Mouse (Mus musculus) cerebellum, postnatal 25 days (tissue): ENCODE measurements around the gene Mov10l1.

ENCODE experiments used
- DNase-seq, 2 experiments: peaks; one replicate each; pipeline ENCODE4 v3.0.0; 2021; ENCODE audit warnings: mixed read lengths in 2 of 2

Mov10l1 gene

GRCm38 (mm10) chr15:89020085-89020484 is 37.4 kb downstream of the Mov10l1 start:
- no peak for DNase-seq

- DNase-seq = no peak
Observed at GRCm38 (mm10) chr15:89020492-89020891, 37.8 kb downstream of the Mov10l1 start.

- DNase-seq = no peak
Observed at GRCm38 (mm10) chr15:89044381-89044780, 61.7 kb downstream of the Mov10l1 start.

DNA sequence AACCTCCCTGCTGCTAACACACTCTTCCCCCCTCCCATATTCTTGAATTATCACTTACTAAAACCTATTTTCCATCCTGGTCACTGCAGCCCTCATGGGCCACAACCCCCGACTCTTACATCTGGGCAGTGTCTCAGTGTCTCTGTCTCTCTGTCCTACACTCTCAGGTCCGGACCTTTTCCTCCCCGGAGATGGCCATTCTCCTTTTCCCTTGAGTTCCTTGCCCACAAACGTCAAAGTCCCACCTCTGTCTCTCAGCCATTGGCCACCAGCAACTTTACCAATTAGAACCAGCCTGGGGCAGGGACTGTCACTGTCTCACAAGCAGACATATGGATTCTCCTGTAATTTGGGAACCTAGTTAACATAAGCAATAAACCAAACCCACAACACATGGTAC is 63.6 kb downstream of the Mov10l1 start:
- no peak for DNase-seq

DNA sequence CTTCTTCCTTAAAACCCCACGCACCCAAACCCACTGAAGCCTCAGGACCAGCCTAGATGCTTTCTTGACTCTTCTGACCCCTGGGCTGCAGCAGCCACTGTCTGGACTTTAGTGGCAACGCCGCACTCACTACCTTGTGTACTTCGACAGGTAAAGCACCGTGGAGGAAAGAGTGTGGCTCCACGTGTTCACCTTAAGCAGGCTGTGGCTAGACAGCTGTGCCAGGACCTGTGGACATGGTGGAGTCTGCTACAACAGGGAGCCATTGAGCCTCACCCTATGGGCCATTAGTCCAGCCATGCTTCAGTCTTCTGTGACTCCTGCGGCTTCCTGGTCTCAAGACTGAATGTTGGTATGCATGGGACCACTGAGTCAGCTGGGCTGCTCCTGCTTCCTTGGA is 72.0 kb downstream of the Mov10l1 start:
- DNase-seq = no peak

DNA sequence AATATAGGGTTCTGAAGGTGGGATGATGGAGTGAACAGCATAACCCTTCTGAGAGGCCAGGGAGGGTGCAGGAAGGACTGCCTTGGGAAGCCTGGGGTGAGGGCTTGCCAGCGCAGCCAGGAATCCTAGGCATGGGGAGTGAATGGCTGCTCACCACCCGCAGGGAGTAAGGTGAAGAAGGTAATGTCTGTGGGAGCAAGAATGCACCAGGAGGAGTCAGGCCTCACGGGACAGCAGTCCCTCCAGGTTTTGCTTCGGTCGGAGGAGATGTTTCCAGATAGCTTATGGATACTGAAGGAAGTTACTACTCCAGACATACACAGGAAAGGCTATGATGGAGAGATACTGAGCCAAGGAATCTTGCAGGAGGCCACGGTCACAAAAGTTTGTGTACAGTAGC is 76.0 kb downstream of the Mov10l1 start:
- DNase-seq = peak in 1 of 2 experiments; percentile 34

DNA sequence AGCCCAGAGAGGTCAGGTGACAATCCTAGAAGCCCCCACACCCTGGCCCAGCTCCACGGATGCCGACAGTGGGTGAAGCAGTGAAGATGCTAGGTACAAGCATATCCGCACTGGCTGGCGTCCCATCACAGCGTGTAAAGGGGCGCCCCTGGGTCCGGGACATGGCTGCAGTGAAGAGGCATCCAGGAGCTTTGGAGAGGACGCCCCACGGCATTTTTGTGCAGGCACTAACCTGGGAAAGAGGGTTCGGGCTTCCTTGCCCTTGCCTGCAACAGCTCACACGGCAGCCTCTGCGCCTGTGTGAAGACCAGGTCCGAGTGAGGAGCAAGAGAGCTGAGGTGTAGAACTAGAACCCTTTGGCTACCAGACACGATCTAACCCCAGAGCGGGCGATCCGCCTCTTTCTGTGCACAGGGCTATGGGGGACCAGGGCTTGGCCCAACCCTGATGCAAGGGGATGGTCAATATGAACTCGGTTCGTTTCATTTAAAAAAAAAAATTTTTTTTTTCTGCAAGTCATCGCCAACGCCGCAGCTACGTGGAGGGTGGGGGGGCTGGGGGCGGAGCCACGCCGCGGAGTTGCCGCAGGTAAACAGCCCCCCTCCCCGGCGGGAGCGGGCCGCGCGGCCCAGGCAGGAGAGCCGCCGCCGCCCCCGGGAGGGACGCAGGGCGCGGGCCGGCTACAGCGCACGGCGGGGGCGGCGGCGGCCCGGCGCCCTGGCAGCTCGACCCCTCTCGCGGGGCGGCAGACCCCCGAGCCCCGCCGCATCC is 76.6 kb downstream of the Mov10l1 start, which contains the start of gene Panx2:
Gene Panx2, plus strand, starts transcription at position 574 of the 771 bp plus-strand sequence.
- DNase-seq = peak; percentile 80 to 82

- DNase-seq = peak; percentile 74 to 80
Observed at GRCm38 (mm10) chr15:89060032-89060681, 77.4 kb downstream of the Mov10l1 start.

DNA sequence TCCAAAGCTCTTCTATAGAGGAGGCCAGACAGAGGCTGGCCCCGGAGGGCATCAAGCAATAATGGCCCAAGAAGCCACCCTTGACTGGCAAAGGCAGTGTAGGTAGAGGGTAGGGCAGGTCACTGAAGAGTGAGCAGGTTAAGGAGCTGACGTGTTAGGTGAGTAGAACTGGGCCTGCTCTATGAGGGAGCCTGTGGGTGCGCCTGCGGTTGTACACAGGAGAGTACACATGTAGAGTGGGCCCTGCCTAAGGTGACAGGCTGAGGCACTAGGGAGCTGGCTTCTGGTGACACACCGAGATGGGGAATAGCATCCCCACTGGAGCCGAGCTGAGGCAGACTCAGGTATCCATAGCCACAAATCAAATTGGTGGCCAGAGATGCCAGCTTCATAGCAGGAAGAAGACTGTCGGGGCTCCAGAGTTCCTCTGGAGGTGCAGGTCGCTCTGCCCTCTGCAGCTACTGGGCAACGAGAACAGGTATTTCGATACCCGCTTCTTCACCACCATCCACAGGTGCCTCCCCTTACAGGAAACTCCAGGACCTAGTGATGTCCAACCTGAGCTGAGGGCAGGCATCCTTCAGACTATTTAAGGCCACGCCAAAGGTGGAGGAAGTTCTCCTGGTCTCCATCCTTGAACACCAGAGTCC is 78.2 kb downstream of the Mov10l1 start:
- DNase-seq = peak; percentile 45

DNA sequence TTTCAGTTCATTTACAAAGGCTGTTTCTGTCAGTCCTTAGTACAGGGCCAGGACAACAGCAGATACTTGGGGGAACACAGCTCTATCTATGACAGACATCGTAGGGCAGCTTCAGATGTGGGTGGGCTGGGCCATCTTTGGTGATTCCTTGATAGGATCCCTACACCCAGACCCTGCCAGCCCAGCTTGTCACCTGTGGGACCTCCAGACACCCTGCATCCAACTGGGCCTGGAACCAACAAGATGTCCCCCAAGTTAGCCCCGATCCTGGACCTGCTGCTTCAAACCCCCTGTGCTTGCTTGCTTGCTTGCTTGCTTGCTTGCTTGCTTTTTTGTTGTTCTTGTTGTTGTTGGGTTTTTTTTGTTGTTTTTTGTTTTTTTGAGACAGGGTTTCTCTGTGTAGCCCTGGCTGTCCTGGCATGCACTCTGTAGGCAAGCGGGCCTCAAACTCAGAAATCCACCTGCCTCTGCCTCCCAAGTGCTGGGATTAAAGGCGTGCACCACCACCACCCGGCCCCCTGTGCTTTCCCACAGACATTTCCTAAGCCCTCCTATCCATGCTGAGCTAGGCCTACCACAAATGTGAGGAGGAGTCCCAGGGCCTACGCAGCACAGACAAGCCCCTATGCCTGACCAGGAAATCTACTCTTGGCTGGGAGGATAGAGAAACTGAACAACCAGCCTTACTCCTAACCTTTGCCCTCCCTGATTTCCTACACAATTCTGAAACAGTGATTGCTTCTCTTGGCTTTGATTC is 79.2 kb downstream of the Mov10l1 start:
- peak; percentile 19 to 20 for DNase-seq

GRCm38 (mm10) chr15:89062518-89062910 is 79.8 kb downstream of the Mov10l1 start:
- peak; percentile 8 to 14 for DNase-seq

DNA sequence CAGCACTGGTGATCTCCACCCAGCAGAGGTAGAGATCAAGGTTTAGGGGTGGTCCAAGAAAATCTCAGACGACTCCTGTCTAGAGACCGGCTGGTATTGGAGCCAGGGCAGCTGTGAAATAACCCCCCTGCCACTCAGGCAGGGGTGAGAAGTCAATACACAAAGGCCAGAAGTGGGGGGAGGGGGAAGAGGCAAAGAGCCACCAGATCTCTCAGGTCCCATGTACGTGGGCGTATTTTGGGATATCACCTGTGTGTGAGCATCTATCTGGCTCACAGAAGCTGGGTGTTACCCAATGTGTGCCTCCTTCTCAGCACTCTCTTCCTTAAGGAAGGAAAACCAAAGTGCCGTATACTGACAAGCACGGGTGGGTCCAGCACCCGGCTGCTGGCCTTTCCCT is 80.3 kb downstream of the Mov10l1 start:
- peak; percentile 16 to 36 for DNase-seq

DNA sequence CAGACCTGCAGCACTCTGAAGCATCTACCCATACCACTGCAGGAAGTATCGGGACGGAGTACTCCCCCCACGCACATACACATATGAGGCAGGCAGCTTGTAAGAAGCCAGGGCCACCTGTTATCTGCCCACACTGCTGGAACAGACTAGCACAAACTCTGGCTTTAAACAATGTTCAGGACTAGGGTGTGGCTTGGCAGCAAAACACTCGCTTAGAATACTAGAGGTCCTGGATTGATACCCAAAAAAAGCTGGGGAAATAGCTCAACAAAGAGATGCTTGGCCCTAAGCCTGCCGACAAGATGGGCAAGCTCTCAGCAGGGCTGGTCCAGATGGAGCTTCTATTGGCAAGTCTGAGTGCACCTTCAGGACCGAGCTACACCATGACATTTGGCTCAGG is 80.8 kb downstream of the Mov10l1 start:
- peak; percentile 80 to 81 for DNase-seq

- peak; percentile 17 to 23 for DNase-seq
Observed at GRCm38 (mm10) chr15:89064891-89065290, 82.2 kb downstream of the Mov10l1 start.

- DNase-seq = peak in 1 of 2 experiments; percentile 38
Observed at GRCm38 (mm10) chr15:89067609-89068008, 84.9 kb downstream of the Mov10l1 start.

- peak in 1 of 2 experiments; percentile 34 for DNase-seq
Observed at GRCm38 (mm10) chr15:89068226-89068625, 85.5 kb downstream of the Mov10l1 start.

DNA sequence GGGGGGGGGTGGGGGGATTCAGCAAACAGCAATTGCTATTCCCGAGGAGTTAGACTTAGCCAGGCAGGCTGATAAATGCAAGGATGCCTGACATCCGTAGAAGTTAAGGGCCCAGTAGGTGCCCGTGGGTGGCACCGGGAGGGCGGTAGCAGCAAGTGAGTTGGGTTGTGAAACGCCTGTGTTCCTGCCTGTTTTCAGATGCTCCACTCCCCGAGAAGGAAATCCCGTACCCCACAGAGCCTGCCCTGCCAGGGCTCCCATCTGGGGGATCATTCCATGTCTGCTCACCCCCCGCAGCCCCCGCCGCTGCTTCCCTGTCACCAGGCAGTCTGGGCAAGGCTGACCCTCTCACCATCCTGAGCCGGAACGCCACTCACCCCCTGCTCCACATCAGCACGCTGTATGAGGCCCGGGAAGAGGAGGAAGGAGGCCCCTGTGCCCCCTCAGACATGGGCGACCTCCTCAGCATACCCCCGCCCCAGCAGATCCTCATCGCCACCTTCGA is 86.7 kb downstream of the Mov10l1 start:
- peak; percentile 15 to 33 for DNase-seq

DNA sequence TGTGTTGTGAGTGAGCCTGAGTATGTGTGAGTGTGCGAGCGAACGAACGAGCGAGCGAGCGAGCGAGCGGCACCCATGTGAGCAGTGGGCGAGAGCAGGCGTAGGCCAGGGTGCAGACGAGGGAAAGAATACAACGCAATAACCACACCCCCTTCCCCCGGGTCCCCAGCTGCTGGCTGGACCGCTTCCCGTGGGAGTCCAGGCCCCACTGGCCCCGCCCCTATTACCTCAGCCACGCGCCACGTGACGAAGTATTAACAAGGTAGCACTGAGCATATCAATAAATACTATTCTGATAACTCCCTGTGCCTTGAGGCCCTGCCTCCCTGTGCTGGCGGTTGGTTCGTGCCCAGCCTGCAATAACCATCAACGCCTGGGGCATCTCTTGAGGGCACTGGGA is 87.9 kb downstream of the Mov10l1 start:
- peak in 1 of 2 experiments; percentile 33 for DNase-seq

DNA sequence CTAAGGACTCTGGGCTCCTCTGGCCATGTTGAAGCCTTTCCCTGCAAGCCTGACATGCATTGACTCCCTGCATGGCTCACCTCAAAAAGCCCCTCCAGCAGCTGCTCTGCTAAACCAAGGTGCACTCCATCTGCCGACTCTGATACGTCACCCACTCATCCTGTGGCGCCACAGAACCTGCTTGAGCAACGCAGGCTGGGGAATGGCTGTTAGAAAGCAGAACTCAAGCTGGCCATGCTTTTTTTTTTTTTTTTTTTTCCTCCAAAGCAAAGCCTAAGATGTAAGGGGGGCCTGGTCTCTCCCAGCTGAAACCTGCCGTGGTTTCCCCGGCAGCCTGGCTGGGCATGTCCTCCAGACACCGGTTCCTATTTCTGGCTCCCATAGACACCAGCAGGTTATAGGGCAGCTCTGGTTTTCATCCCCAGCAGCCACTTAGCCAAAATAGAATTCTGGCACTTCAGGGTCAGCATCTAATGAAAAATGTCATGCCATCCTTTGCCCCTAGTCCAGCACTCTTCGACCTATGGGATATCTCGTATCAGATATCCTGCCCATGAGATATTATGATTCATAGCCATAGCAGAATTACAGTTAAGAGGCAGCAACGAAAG is 91.4 kb downstream of the Mov10l1 start:
- no peak for DNase-seq

DNA sequence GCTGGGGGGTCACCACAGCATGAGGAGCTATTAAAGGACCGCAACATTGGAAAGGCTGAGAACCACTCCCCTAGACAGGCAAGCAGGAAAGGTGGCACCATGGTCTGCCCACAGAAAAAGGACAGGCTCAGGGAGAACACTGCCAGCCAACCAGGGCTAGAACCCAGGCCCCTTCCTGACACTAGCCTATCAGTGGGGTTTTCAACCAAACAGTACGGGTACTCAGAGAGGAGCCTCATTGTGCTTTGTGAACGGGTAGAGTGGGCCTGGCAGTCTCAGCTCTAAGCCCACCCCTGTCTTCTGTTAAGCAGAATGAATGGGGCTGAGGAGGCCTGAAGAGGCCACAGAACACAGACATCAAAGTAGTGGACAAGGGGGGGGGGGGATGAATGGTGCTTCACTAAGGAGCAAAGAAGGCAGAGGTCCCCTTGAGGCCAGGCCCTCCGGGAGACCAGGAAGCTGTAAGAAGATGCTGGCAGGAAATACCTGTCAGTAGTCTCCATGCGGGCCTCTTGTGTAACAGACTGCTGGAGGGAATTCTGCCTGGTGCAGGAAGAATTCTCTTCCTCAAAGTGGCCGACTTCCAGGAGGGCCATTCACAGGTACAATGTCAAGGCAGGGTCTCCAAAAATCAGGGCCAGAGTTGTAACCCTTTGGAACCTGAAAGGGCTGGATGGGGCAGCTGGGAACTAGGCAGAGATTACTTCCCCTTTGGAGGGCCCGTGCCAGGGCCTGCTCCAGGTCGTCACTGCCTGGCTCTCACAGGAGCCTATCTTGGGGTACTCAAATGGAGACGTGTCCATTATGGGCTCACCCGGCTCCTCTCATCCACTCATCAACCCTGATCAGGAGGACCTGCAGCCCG is 92.1 kb downstream of the Mov10l1 start, which contains the start of gene Trabd:
Gene Trabd, plus strand, starts transcription at position 512 of the 865 bp plus-strand sequence.
- DNase-seq = peak in 1 of 2 experiments; percentile 55
